Mouse (Mus musculus) brain, embryonic 14.5 days (tissue): ENCODE measurements around the gene Atp11a.

Experiments
- CTCF ChIP-seq: fragments of 200-500 bp; IDR thresholded peaks from 2 replicates; pipeline ENCODE4 v1.5.1; 2012; ENCODE audit warnings: inconsistent platforms, mild to moderate bottlenecking, moderate library complexity, borderline replicate concordance; ENCODE audit not compliant: insufficient read depth, insufficient read length; ENCODE audit errors: extremely low read depth
- POLR2A ChIP-seq: fragments of 200-500 bp; IDR thresholded peaks from 2 replicates; pipeline ENCODE4 v1.6.1; 2012; ENCODE audit warnings: mild to moderate bottlenecking, inconsistent platforms, borderline replicate concordance; ENCODE audit not compliant: poor library complexity, insufficient read depth, insufficient read length, severe bottlenecking; ENCODE audit errors: extremely low read depth

DNA sequence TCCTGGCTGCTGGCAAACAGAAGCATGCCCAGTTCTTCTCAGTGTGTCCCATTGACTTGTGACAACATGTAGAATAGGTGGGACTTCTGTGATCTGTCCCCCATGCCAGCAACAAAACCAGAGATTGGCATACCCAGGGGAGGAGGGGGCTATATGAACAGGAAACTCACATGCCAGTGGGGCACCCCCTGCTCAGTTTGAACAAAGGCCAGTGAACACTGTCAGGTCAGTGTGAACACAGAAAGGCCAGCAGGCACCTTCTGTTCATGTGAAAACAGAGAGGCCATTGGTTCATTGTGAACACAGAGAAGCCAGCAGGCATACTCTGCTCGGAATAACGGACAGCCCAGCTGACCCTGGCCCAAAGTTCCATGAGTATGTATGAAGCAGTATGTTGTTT lies 52.7 kb downstream of the Atp11a start:
- no peak for TF ChIP-seq POLR2A
- TF ChIP-seq CTCF: no peak
